Mouse (Mus musculus) heart, adult 2 months (tissue): ENCODE measurements around the gene Cpt2. TPM values are rescaled to one million over a fixed set of nuclear protein-coding genes. Genes with fewer than 3 reads are reported as not detected.

Experiments used
- DNase-seq, 2 experiments: peaks; one replicate each; pipeline ENCODE4 v3.0.0; 2021
- H3K27ac ChIP-seq: fragments of 200-600 bp; 2 replicates; pipeline ENCODE4 v1.8.1; 2022
- H3K27me3 ChIP-seq: fragments of 200-500 bp; 2 replicates; pipeline ENCODE4 v1.6.1; 2012; ENCODE audit warnings: mild to moderate bottlenecking, low read length, inconsistent platforms, mixed read lengths; ENCODE audit not compliant: control insufficient read depth, insufficient read depth
- H3K36me3 ChIP-seq: fragments of 200-500 bp; 2 replicates; pipeline ENCODE4 v1.6.1; 2012; ENCODE audit warnings: low read length, inconsistent platforms; ENCODE audit not compliant: control insufficient read depth, insufficient read depth
- H3K4me1 ChIP-seq: fragments of 200-500 bp; 2 replicates; pipeline ENCODE4 v1.6.1; 2011; ENCODE audit warnings: low read length; ENCODE audit not compliant: control insufficient read depth, insufficient read depth
- H3K4me3 ChIP-seq: fragments of 200-600 bp; 2 replicates; pipeline ENCODE4 v1.8.1; 2022
- H3K79me2 ChIP-seq: fragments of 200-500 bp; replicated peaks from 2 replicates; pipeline ENCODE4 v1.6.1; 2012; ENCODE audit warnings: mild to moderate bottlenecking, inconsistent platforms, low read length, moderate library complexity, mixed read lengths; ENCODE audit not compliant: control insufficient read depth, insufficient read depth
- H3K9ac ChIP-seq: fragments of 200-500 bp; 2 replicates; pipeline ENCODE4 v1.6.1; 2012; ENCODE audit warnings: low read depth, mild to moderate bottlenecking, control low read depth, inconsistent platforms, low read length, mixed read lengths
- CTCF ChIP-seq: fragments of 200-600 bp; IDR thresholded peaks from 2 replicates; pipeline ENCODE4 v1.8.1; 2022; ENCODE audit warnings: antibody characterized with exemption, mild to moderate bottlenecking, moderate library complexity
- EP300 ChIP-seq: fragments of 200-500 bp; IDR thresholded peaks from 2 replicates; pipeline ENCODE4 v1.6.1; 2011; ENCODE audit warnings: low read depth, low read length, control low read depth; ENCODE audit not compliant: insufficient read depth
- POLR2A ChIP-seq: fragments of 200-500 bp; IDR thresholded peaks from 2 replicates; pipeline ENCODE4 v1.6.1; 2011; ENCODE audit warnings: mild to moderate bottlenecking, low read depth, low read length, control low read depth; ENCODE audit not compliant: insufficient read depth
- WGBS: fragments of 180-500 bp; shearing (Covaris S2); methylation state at CpG from one replicate; pipeline ENCODE4 v1.1.7; 2018; 5-methylcytosine and 5-hydroxymethylcytosine counted together
- intact Hi-C: fragments of 180-260 bp; cut with DNase I; formaldehyde crosslinking; loops from one replicate; pipeline ENCODE4 v1.15.1; 2025
- polyA plus RNA-seq: library from polyadenylated mRNA; depleted of rRNA; stranded (reverse); fragments of >200 nt; gene quantifications from 2 replicates; pipeline ENCODE4 v1.2.3, GENCODE M21; 2012
- total RNA-seq, 2 experiments: library from RNA; stranded (reverse); gene quantifications; 2 replicates each; pipeline ENCODE4 v1.2.3; 2021

Gene Cpt2
- total and polyA plus RNA-seq, 3 experiments, result 275 to 281 (median 278) TPM

GRCm38 (mm10) chr4:107931453-107931852, 8.0 kb upstream of the Cpt2 start:
- H3K36me3 ChIP-seq, result no peaks in the 10 kb centered on the region
- intact Hi-C loops, result no loop called here
- no peak for TF ChIP-seq POLR2A
- TF ChIP-seq EP300, result no peak
- TF ChIP-seq CTCF, result no peak
- no peaks in the 10 kb centered on the region for H3K27me3 ChIP-seq
- H3K27ac ChIP-seq, result no peak overlapping the region
- no peaks in the 10 kb centered on the region for H3K79me2 ChIP-seq
- no peak for DNase-seq
- WGBS, result 75% methylated on average over 3 of the region's 3 CpGs
- no peaks in the 10 kb centered on the region for H3K4me1 ChIP-seq
- no peak overlapping the region for H3K4me3 ChIP-seq
- no peak overlapping the region for H3K9ac ChIP-seq

GRCm38 (mm10) chr4:107928726-107929125, 5.3 kb upstream of the Cpt2 start:
- Histone ChIP-seq H3K4me1 (no peaks in the 10 kb centered on the region), H3K27me3 (no peaks in the 10 kb centered on the region), H3K27ac (no peak overlapping the region), H3K79me2 (no peaks in the 10 kb centered on the region), H3K36me3 (no peaks in the 10 kb centered on the region), H3K9ac (no peak overlapping the region), H3K4me3 (no peak overlapping the region)
- 80% methylated on average over 2 of the region's 2 CpGs for WGBS
- TF ChIP-seq POLR2A, result no peak
- no peak for TF ChIP-seq CTCF
- TF ChIP-seq EP300, result no peak
- intact Hi-C loops, result no loop called here
- DNase-seq, result no peak

- no peak overlapping the region for H3K27ac ChIP-seq
- WGBS, result 67% methylated on average over 2 of the region's 2 CpGs
- intact Hi-C loops, result no loop called here
- no peaks in the 10 kb centered on the region for H3K4me1 ChIP-seq
- TF ChIP-seq EP300 (no peak), POLR2A (no peak), CTCF (no peak)
- H3K27me3 ChIP-seq, result no peaks in the 10 kb centered on the region
- H3K36me3 ChIP-seq, result no peaks in the 10 kb centered on the region
- H3K9ac ChIP-seq, result no peak overlapping the region
- no peaks in the 10 kb centered on the region for H3K79me2 ChIP-seq
- H3K4me3 ChIP-seq, result no peak overlapping the region
- no peak for DNase-seq
Observed at GRCm38 (mm10) chr4:107928269-107928668, 4.9 kb upstream of the Cpt2 start.

GRCm38 (mm10) chr4:107923803-107924194, 389 bp upstream of the Cpt2 start:
- DNase-seq, result no peak
- TF ChIP-seq CTCF, result no peak
- no peak for TF ChIP-seq POLR2A
- TF ChIP-seq EP300, result no peak
- Histone ChIP-seq H3K4me3 (peak overlapping the region; percentile 73), H3K36me3 (peaks cover 14% of the 10 kb centered on the region), H3K4me1 (peaks cover 17% of the 10 kb centered on the region), H3K9ac (no peak overlapping the region), H3K27ac (peak overlapping the region; percentile 96), H3K27me3 (no peaks in the 10 kb centered on the region), H3K79me2 (peaks cover 2% of the 10 kb centered on the region; the same call in 1 of the 2 replicates)
- intact Hi-C loops, result loop anchor here (2.0 kb wide), 1 partner anchor 35 kb away; the partner anchor contains the start of gene 0610037L13Rik
- WGBS, result 32% methylated on average over 7 of the region's 7 CpGs

GRCm38 (mm10) chr4:107921952-107922351, 1.5 kb downstream of the Cpt2 start:
- Histone ChIP-seq H3K27me3 (no peaks in the 10 kb centered on the region), H3K9ac (peak overlapping the region; percentile 86), H3K4me1 (peaks cover 17% of the 10 kb centered on the region), H3K79me2 (peaks cover 2% of the 10 kb centered on the region; the same call in 1 of the 2 replicates), H3K36me3 (peaks cover 14% of the 10 kb centered on the region), H3K4me3 (peak overlapping the region; percentile 73), H3K27ac (peak overlapping the region; percentile 96)
- intact Hi-C loops, result loop anchor here (2.0 kb wide), 1 partner anchor 33 kb away; the partner anchor contains the start of gene 0610037L13Rik
- 20% methylated on average over 4 of the region's 4 CpGs for WGBS
- peak; percentile 37 to 59 for DNase-seq
- peak; percentile 41; the same call in 1 of the 2 replicates for TF ChIP-seq EP300
- no peak for TF ChIP-seq CTCF
- peak; percentile 65; the same call in 1 of the 2 replicates for TF ChIP-seq POLR2A

- WGBS, result 36% methylated on average over 8 of the region's 8 CpGs
- DNase-seq, result peak; percentile 32 to 34
- TF ChIP-seq CTCF (no peak), POLR2A (no peak), EP300 (no peak)
- H3K79me2 ChIP-seq, result peaks cover 2% of the 10 kb centered on the region; the same call in 1 of the 2 replicates
- H3K27ac ChIP-seq, result peak overlapping the region; percentile 96
- peak overlapping the region; percentile 19; the same call in 1 of the 2 replicates for H3K4me3 ChIP-seq
- H3K4me1 ChIP-seq, result peaks cover 17% of the 10 kb centered on the region
- peaks cover 14% of the 10 kb centered on the region for H3K36me3 ChIP-seq
- H3K27me3 ChIP-seq, result no peaks in the 10 kb centered on the region
- H3K9ac ChIP-seq, result peak overlapping the region; percentile 24
- intact Hi-C loops, result no loop called here
Observed at GRCm38 (mm10) chr4:107921152-107921695, 2.2 kb downstream of the Cpt2 start.
